Mouse (Mus musculus) neutrophil, adult 5-6 weeks (primary cell): ENCODE measurements around the gene Vmn1r6. TPM values are rescaled to one million over a fixed set of nuclear protein-coding genes. Genes with fewer than 3 reads are reported as not detected.
"Not testable (repeated sequence)": the region's sequence is repeated elsewhere in the genome, so short reads cannot be mapped to it uniquely, and the experiment has no call there.

ENCODE experiments used
- ATAC-seq: fragments of 151-379, 151-347 bp; 2 replicates; pipeline ENCODE4 v1.8.0; 2017; ENCODE audit warnings: mild to moderate bottlenecking, moderate TSS enrichment; ENCODE audit not compliant: insufficient number of reproducible peaks, poor library complexity, low FRiP score, severe bottlenecking; ENCODE audit errors: extremely low read depth
- total RNA-seq: library from RNA; stranded (forward); fragments of 200-1000 nt; gene quantifications from 2 replicates; pipeline ENCODE4 v1.2.3, GENCODE M21; 2017

Vmn1r6 gene
- total RNA-seq, result not detected in 2 replicates

GRCm38 (mm10) chr6:56996943-56997342, at the start of gene Vmn1r6:
Vmn1r6 (plus strand) TSS chr6:56997243.
- no peak for ATAC-seq

GRCm38 (mm10) chr6:56956436-56956835, 40.6 kb upstream of the Vmn1r6 start:
- no peak for ATAC-seq

- no peak for ATAC-seq
These were observed 27.1 kb upstream of the Vmn1r6 start, which contains the start of gene Vmn1r5 for GRCm38 (mm10) chr6:56969973-56970372. Vmn1r5 (plus strand) TSS chr6:56970273.

- ATAC-seq, result not testable (repeated sequence)
These were observed 28.2 kb downstream of the Vmn1r6 start, which contains the start of gene Vmn1r7 for GRCm38 (mm10) chr6:57025224-57025623. Vmn1r7 (minus strand) TSS chr6:57025324.

DNA sequence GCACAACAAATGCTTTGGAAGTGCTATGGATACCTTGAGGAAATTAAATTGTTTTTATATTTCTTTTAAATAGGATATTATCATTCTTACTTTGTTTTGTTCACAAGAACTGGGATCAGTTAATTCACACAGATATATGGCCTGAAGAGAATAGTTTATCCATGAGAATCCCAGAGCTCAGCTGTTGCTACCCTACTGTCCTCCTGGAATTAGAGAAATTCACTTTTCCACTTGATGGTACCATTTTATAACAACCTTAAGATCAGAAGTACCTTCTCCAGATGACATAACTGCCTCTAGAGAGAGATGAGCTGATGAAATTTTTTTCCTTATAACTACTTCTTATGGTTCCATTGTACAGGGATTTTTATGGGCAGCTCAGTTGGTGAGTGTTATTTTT, 34.9 kb downstream of the Vmn1r6 start, which contains the start of gene Vmn1r8:
Vmn1r8 (plus strand) TSS at position 301 of the 400 bp plus-strand sequence.
- ATAC-seq, result no peak

- ATAC-seq, result no peak
These were observed 37.6 kb downstream of the Vmn1r6 start for GRCm38 (mm10) chr6:57034674-57035073.

Other genes with a start within 250 kb of the Vmn1r6 start
- gene Kbtbd2, start 199.4 kb upstream of the Vmn1r6 start, total RNA-seq, result 50.0 and 60.5 TPM in 2 replicates
- 0.47 TPM in 1 of 2 replicates, not detected in the other for gene Fkbp9, start 165.2 kb upstream of the Vmn1r6 start, total RNA-seq
- gene Nt5c3, start 73.3 kb upstream of the Vmn1r6 start, total RNA-seq, result 42.7 and 45.7 TPM in 2 replicates
- gene Vmn1r4, start 73.2 kb upstream of the Vmn1r6 start, total RNA-seq, result 2.9 and 3.6 TPM in 2 replicates
- gene Vmn1r5, start 27.0 kb upstream of the Vmn1r6 start, total RNA-seq, result not detected in 2 replicates
- gene Vmn1r7, start 28.1 kb downstream of the Vmn1r6 start, total RNA-seq, result not detected in 2 replicates
- gene Vmn1r8, start 35.0 kb downstream of the Vmn1r6 start, total RNA-seq, result not detected in 2 replicates
- 0.58 TPM in 1 of 2 replicates, not detected in the other for gene Vmn1r9, start 69.5 kb downstream of the Vmn1r6 start, total RNA-seq
- not detected in 2 replicates for gene Vmn1r10, start 112.2 kb downstream of the Vmn1r6 start, total RNA-seq
- gene Vmn1r11, start 136.2 kb downstream of the Vmn1r6 start, total RNA-seq, result not detected in 2 replicates
- not detected in 2 replicates for gene Vmn1r12, start 159.7 kb downstream of the Vmn1r6 start, total RNA-seq
- not detected in 2 replicates for gene Vmn1r13, start 206.0 kb downstream of the Vmn1r6 start, total RNA-seq
- not detected in 2 replicates for gene Vmn1r14, start 234.4 kb downstream of the Vmn1r6 start, total RNA-seq